ENCODE assay signal across 10 mouse cellular contexts in genomic region chr4:118579313-118579712, GRCm38 (mm10). TPM values are rescaled to one million over a fixed set of nuclear protein-coding genes. Genes with fewer than 3 reads are reported as not detected.
DNase-seq lines count a peak whose midpoint lies in the region; ATAC-seq and TF ChIP-seq lines count a peak whose summit lies in the region.
"Had no signal": no experiment of that assay in that cellular context is flagged by ENCODE, and none has a peak within 500 bp of the region (broad histone marks: within the 10 kb centered on the region; RNA-seq: fewer than 3 reads in every experiment).

No protein-coding gene starts in this region.

- no peaks in the 10 kb centered on the region for H3K9me3 ChIP-seq in forebrain, embryonic 14.5 days (replicated peaks; ENCODE audit: control insufficient read depth, low read length)
- peaks cover under 1% of the 10 kb centered on the region; the same call in 1 of the 2 replicates for H3K9me3 ChIP-seq in forebrain, embryonic 10.5 days
- H3K9me3 ChIP-seq in midbrain, embryonic 10.5 days (replicated peaks) = 0 out of 2 replicates have a peak, but pooled peaks cover 3% of the 10 kb centered on the region
- no peaks in the 10 kb centered on the region for H3K9me3 ChIP-seq in midbrain, embryonic 13.5 days
- H3K9me3 ChIP-seq in stomach, postnatal 0 days (ENCODE audit: control insufficient read depth, low read length) = no peaks in the 10 kb centered on the region
- no peaks in the 10 kb centered on the region for H3K9me3 ChIP-seq in forebrain, embryonic 13.5 days (replicated peaks)

- no peaks in the 10 kb centered on the region for H3K27me3 ChIP-seq in forebrain, embryonic 14.5 days (replicated peaks; ENCODE audit: control insufficient read depth, insufficient read depth, low read length)
- H3K27me3 ChIP-seq in forebrain, embryonic 10.5 days (ENCODE audit: poor library complexity, severe bottlenecking) = peaks cover 12% of the 10 kb centered on the region; the same call in 1 of the 2 replicates
- peaks cover 10% of the 10 kb centered on the region for H3K27me3 ChIP-seq in midbrain, embryonic 10.5 days (ENCODE audit: low read depth, poor library complexity, severe bottlenecking)
- peaks cover 2% of the 10 kb centered on the region; the same call in 1 of the 2 replicates for H3K27me3 ChIP-seq in midbrain, embryonic 13.5 days
- H3K27me3 ChIP-seq in stomach, postnatal 0 days (ENCODE audit: control insufficient read depth, insufficient read depth, low read length) = no peaks in the 10 kb centered on the region
- H3K27me3 ChIP-seq in forebrain, embryonic 13.5 days = 0 out of 2 replicates have a peak, but pooled peaks cover 6% of the 10 kb centered on the region

- H3K9ac ChIP-seq in forebrain, embryonic 14.5 days (ENCODE audit: low read length) = no peak overlapping the region
- no peak overlapping the region for H3K9ac ChIP-seq in midbrain, embryonic 13.5 days (replicated peaks)
- no peak overlapping the region for H3K9ac ChIP-seq in stomach, postnatal 0 days (ENCODE audit: low read length)
- no peak overlapping the region for H3K9ac ChIP-seq in forebrain, embryonic 13.5 days
- H3K9ac ChIP-seq: limb, embryonic 13.5 days had no signal

- H3K4me2 ChIP-seq in forebrain, embryonic 14.5 days (ENCODE audit: low read length) = no peak overlapping the region
- no peak overlapping the region for H3K4me2 ChIP-seq in midbrain, embryonic 13.5 days (replicated peaks)
- no peak overlapping the region for H3K4me2 ChIP-seq in stomach, postnatal 0 days (replicated peaks; ENCODE audit: low read depth)
- H3K4me2 ChIP-seq in forebrain, embryonic 13.5 days = no peak overlapping the region
- H3K4me2 ChIP-seq: limb, embryonic 13.5 days had no signal

- TF ChIP-seq CTCF in layer of hippocampus, adult 2 months (conservative IDR thresholded peaks at IDR 0.05) = peak; percentile 86
- TF ChIP-seq CTCF in stomach, postnatal 0 days (IDR thresholded peaks at IDR 0.05; ENCODE audit: low read depth) = peak; percentile 69

- no peak overlapping the region for H3K27ac ChIP-seq in forebrain, embryonic 14.5 days (ENCODE audit: low read depth, low read length)
- no peak overlapping the region for H3K27ac ChIP-seq in forebrain, embryonic 10.5 days
- no peak overlapping the region for H3K27ac ChIP-seq in midbrain, embryonic 10.5 days (replicated peaks)
- H3K27ac ChIP-seq in midbrain, embryonic 13.5 days = no peak overlapping the region
- no peak overlapping the region for H3K27ac ChIP-seq in layer of hippocampus, adult 2 months
- no peak overlapping the region for H3K27ac ChIP-seq in stomach, postnatal 0 days (replicated peaks)
- no peak overlapping the region for H3K27ac ChIP-seq in forebrain, embryonic 13.5 days
- H3K27ac ChIP-seq: limb, embryonic 13.5 days had no signal

- no peaks in the 10 kb centered on the region for H3K4me1 ChIP-seq in forebrain, embryonic 14.5 days (ENCODE audit: control insufficient read depth, insufficient read depth, low read length)
- peaks cover 9% of the 10 kb centered on the region for H3K4me1 ChIP-seq in forebrain, embryonic 10.5 days
- H3K4me1 ChIP-seq in midbrain, embryonic 10.5 days = peaks cover 8% of the 10 kb centered on the region
- peaks cover 3% of the 10 kb centered on the region; the same call in 1 of the 2 replicates for H3K4me1 ChIP-seq in midbrain, embryonic 13.5 days (replicated peaks)
- no peaks in the 10 kb centered on the region for H3K4me1 ChIP-seq in stomach, postnatal 0 days (replicated peaks; ENCODE audit: control insufficient read depth, insufficient read depth)
- H3K4me1 ChIP-seq in forebrain, embryonic 13.5 days = 0 out of 2 replicates have a peak, but pooled peaks cover 2% of the 10 kb centered on the region
- H3K4me1 ChIP-seq: limb, embryonic 13.5 days had no signal

- no peak for TF ChIP-seq EP300 in stomach, postnatal 0 days (optimal IDR thresholded peaks at IDR 0.05)

- WGBS in forebrain, embryonic 14.5 days = 49% methylated on average over 13 of the region's 13 CpGs
- 46% methylated on average over 13 of the region's 13 CpGs for WGBS in forebrain, embryonic 10.5 days
- WGBS in midbrain, embryonic 10.5 days = 50% methylated on average over 13 of the region's 13 CpGs
- WGBS in midbrain, embryonic 13.5 days = 48% methylated on average over 13 of the region's 13 CpGs
- 50% methylated on average over 13 of the region's 13 CpGs for WGBS in stomach, postnatal 0 days
- WGBS in forebrain, embryonic 13.5 days = 39% methylated on average over 13 of the region's 13 CpGs

- peak; percentile 17 for DNase-seq in forebrain, embryonic 14.5 days (ENCODE audit: low spot score)
- no peak for DNase-seq in forebrain, embryonic 10.5 days (ENCODE audit: extremely low spot score, low spot score)
- DNase-seq in midbrain, embryonic 10.5 days (ENCODE audit: low spot score) = peak; percentile 26
- peak; percentile 76 for DNase-seq in ZHBTc4 (ENCODE audit: low read depth, low spot score)
- peak; percentile 26 to 67 for DNase-seq in layer of hippocampus, adult 2 months (ENCODE audit: low spot score in 2 of 2)
- DNase-seq in stomach, postnatal 0 days (ENCODE audit: low spot score) = peak; percentile 47

- H3K4me3 ChIP-seq in forebrain, embryonic 14.5 days (ENCODE audit: low read depth, low read length) = no peak overlapping the region
- H3K4me3 ChIP-seq in forebrain, embryonic 10.5 days = no peak overlapping the region
- no peak overlapping the region for H3K4me3 ChIP-seq in midbrain, embryonic 10.5 days
- no peak overlapping the region for H3K4me3 ChIP-seq in midbrain, embryonic 13.5 days (replicated peaks)
- no peak overlapping the region for H3K4me3 ChIP-seq in layer of hippocampus, adult 2 months
- H3K4me3 ChIP-seq in stomach, postnatal 0 days (ENCODE audit: low read depth, low read length) = no peak overlapping the region
- no peak overlapping the region for H3K4me3 ChIP-seq in forebrain, embryonic 13.5 days
- H3K4me3 ChIP-seq: limb, embryonic 13.5 days had no signal

- ATAC-seq in forebrain, embryonic 14.5 days = no peak
- no peak for ATAC-seq in midbrain, embryonic 13.5 days
- no peak for ATAC-seq in stomach, postnatal 0 days (ENCODE audit: low FRiP score, low TSS enrichment)
- no peak for ATAC-seq in forebrain, embryonic 13.5 days

- H3K36me3 ChIP-seq in forebrain, embryonic 14.5 days (ENCODE audit: control insufficient read depth, insufficient read depth, low read length) = no peaks in the 10 kb centered on the region
- H3K36me3 ChIP-seq in forebrain, embryonic 10.5 days (replicated peaks) = no peaks in the 10 kb centered on the region
- no peaks in the 10 kb centered on the region for H3K36me3 ChIP-seq in midbrain, embryonic 10.5 days
- H3K36me3 ChIP-seq in midbrain, embryonic 13.5 days = no peaks in the 10 kb centered on the region
- H3K36me3 ChIP-seq in stomach, postnatal 0 days (ENCODE audit: control insufficient read depth, insufficient read depth, low read length) = no peaks in the 10 kb centered on the region
- H3K36me3 ChIP-seq in forebrain, embryonic 13.5 days (ENCODE audit: poor library complexity, severe bottlenecking) = no peaks in the 10 kb centered on the region
- H3K36me3 ChIP-seq: limb, embryonic 13.5 days had no signal

RNA-seq across cellular contexts. Expression of gene Tmem125, which starts 35.5 kb away (rescaled TPM):
- not detected in 2 replicates for polyA plus RNA-seq in forebrain, embryonic 14.5 days (2014; fragmentation: Nextera tagmentation; extraction: Ambion mirVana)
- polyA plus RNA-seq in forebrain, embryonic 10.5 days (2016; fragmentation: Nextera tagmentation; extraction: Ambion mirVana) = 0.68 and 0.76 TPM in 2 replicates
- polyA plus RNA-seq in midbrain, embryonic 10.5 days (2016; fragmentation: Nextera tagmentation; extraction: Ambion mirVana) = 0.28 and 0.30 TPM in 2 replicates
- polyA plus RNA-seq in midbrain, embryonic 13.5 days (2015; fragmentation: Nextera tagmentation; extraction: Ambion mirVana) = 0.22 TPM in 1 of 2 replicates, not detected in the other
- total RNA-seq in layer of hippocampus, adult 2 months (2021) = 1 to 10 TPM; 5.7 to 6.1 TPM
- polyA plus RNA-seq in stomach, postnatal 0 days (2015; fragmentation: Nextera tagmentation; extraction: Ambion mirVana) = 41.3 and 42.7 TPM in 2 replicates
- polyA plus RNA-seq in forebrain, embryonic 13.5 days (2015; fragmentation: Nextera tagmentation; extraction: Ambion mirVana) = not detected in 2 replicates

RNA-seq across cellular contexts. Expression of gene Cfap57, which starts 41.3 kb away (rescaled TPM):
- 0.81 and 0.91 TPM in 2 replicates for polyA plus RNA-seq in forebrain, embryonic 14.5 days (2014; fragmentation: Nextera tagmentation; extraction: Ambion mirVana)
- 0.73 and 0.94 TPM in 2 replicates for polyA plus RNA-seq in forebrain, embryonic 10.5 days (2016; fragmentation: Nextera tagmentation; extraction: Ambion mirVana)
- polyA plus RNA-seq in midbrain, embryonic 10.5 days (2016; fragmentation: Nextera tagmentation; extraction: Ambion mirVana) = 0.70 and 0.75 TPM in 2 replicates
- polyA plus RNA-seq in midbrain, embryonic 13.5 days (2015; fragmentation: Nextera tagmentation; extraction: Ambion mirVana) = 1.5 and 1.6 TPM in 2 replicates
- under 1 TPM; 0.56 to 0.72 TPM for total RNA-seq in layer of hippocampus, adult 2 months (2021)
- 1.2 and 1.3 TPM in 2 replicates for polyA plus RNA-seq in stomach, postnatal 0 days (2015; fragmentation: Nextera tagmentation; extraction: Ambion mirVana)
- 0.78 and 0.90 TPM in 2 replicates for polyA plus RNA-seq in forebrain, embryonic 13.5 days (2015; fragmentation: Nextera tagmentation; extraction: Ambion mirVana)
- total RNA-seq: gastrocnemius, postnatal 4 days had no signal

RNA-seq across cellular contexts. Expression of gene Ebna1bp2, which starts 41.3 kb away (rescaled TPM):
- polyA plus RNA-seq in forebrain, embryonic 14.5 days (2014; fragmentation: Nextera tagmentation; extraction: Ambion mirVana) = 167 and 176 TPM in 2 replicates
- 210 and 221 TPM in 2 replicates for polyA plus RNA-seq in forebrain, embryonic 10.5 days (2016; fragmentation: Nextera tagmentation; extraction: Ambion mirVana)
- polyA plus RNA-seq in midbrain, embryonic 10.5 days (2016; fragmentation: Nextera tagmentation; extraction: Ambion mirVana) = 187 and 192 TPM in 2 replicates
- 121 and 128 TPM in 2 replicates for polyA plus RNA-seq in midbrain, embryonic 13.5 days (2015; fragmentation: Nextera tagmentation; extraction: Ambion mirVana)
- 10 to 100 TPM; 56.5 to 58.8 TPM for total RNA-seq in layer of hippocampus, adult 2 months (2021)
- polyA plus RNA-seq in stomach, postnatal 0 days (2015; fragmentation: Nextera tagmentation; extraction: Ambion mirVana) = 90.4 and 94.5 TPM in 2 replicates
- polyA plus RNA-seq in forebrain, embryonic 13.5 days (2015; fragmentation: Nextera tagmentation; extraction: Ambion mirVana) = 147 and 168 TPM in 2 replicates

RNA-seq across cellular contexts. Expression of gene 2610528J11Rik, which starts 52.5 kb away (rescaled TPM):
- not detected in 2 replicates for polyA plus RNA-seq in forebrain, embryonic 14.5 days (2014; fragmentation: Nextera tagmentation; extraction: Ambion mirVana)
- polyA plus RNA-seq in forebrain, embryonic 10.5 days (2016; fragmentation: Nextera tagmentation; extraction: Ambion mirVana) = 1.1 and 2.1 TPM in 2 replicates
- 0.52 and 0.53 TPM in 2 replicates for polyA plus RNA-seq in midbrain, embryonic 10.5 days (2016; fragmentation: Nextera tagmentation; extraction: Ambion mirVana)
- polyA plus RNA-seq in midbrain, embryonic 13.5 days (2015; fragmentation: Nextera tagmentation; extraction: Ambion mirVana) = 0.16 TPM in 1 of 2 replicates, not detected in the other
- not detected for total RNA-seq in layer of hippocampus, adult 2 months (2021)
- polyA plus RNA-seq in stomach, postnatal 0 days (2015; fragmentation: Nextera tagmentation; extraction: Ambion mirVana) = 56.8 and 57.6 TPM in 2 replicates
- polyA plus RNA-seq in forebrain, embryonic 13.5 days (2015; fragmentation: Nextera tagmentation; extraction: Ambion mirVana) = 0.18 TPM in 1 of 2 replicates, not detected in the other
- total RNA-seq: gastrocnemius, postnatal 4 days had no signal

Comparison
In these comparisons a context has a peak if more than half of its experiments do, and no peak if none do; other contexts are left out.
1. RNA of gene Tmem125, which starts 35.5 kb away (polyA plus RNA-seq): 41.3 to 42.7 TPM in stomach, postnatal 0 days; 0.68 to 0.76 TPM in forebrain, embryonic 10.5 days, 0.28 to 0.30 TPM in midbrain, embryonic 10.5 days, not detected in forebrain, embryonic 13.5 days, not detected in forebrain, embryonic 14.5 days and 0.22 TPM in midbrain, embryonic 13.5 days; every median in the first group is over 10 times any median in the second.